Mouse (Mus musculus) kidney, embryonic 16.5 days (tissue): ENCODE results near the gene Ak9. TPM values are rescaled to one million over a fixed set of nuclear protein-coding genes. Genes with fewer than 3 reads are reported as not detected.
A peak's percentile ranks its signal among the peaks of the same experiment; 100 is the strongest.

ENCODE experiments used
- ATAC-seq: fragments of 200-750 bp; cut with Nextera tagmentation; 2 replicates; pipeline ENCODE4 v1.8.0; 2017; ENCODE audit warnings: moderate TSS enrichment; ENCODE audit not compliant: low FRiP score, low TSS enrichment
- H3K27ac ChIP-seq: fragments of 300-500 bp; sonication (generic); 2 replicates; pipeline ENCODE4 v1.5.1; 2014; ENCODE audit warnings: low read length
- H3K27me3 ChIP-seq: fragments of 300-500 bp; sonication (generic); 2 replicates; pipeline ENCODE4 v1.6.1; 2014; ENCODE audit warnings: low read length, control low read depth, mixed read lengths; ENCODE audit not compliant: insufficient read depth
- H3K36me3 ChIP-seq: fragments of 300-500 bp; sonication (generic); 2 replicates; pipeline ENCODE4 v1.6.1; 2014; ENCODE audit warnings: low read length, control low read depth, mixed read lengths; ENCODE audit not compliant: insufficient read depth
- H3K4me1 ChIP-seq: fragments of 300-500 bp; sonication (generic); 2 replicates; pipeline ENCODE4 v1.6.1; 2014; ENCODE audit warnings: low read length, control low read depth, mixed read lengths; ENCODE audit not compliant: insufficient read depth
- H3K4me2 ChIP-seq: fragments of 300-500 bp; sonication (generic); replicated peaks from 2 replicates; pipeline ENCODE4 v1.6.1; 2014; ENCODE audit warnings: low read depth, low read length
- H3K4me3 ChIP-seq: fragments of 300-500 bp; sonication (generic); 2 replicates; pipeline ENCODE4 v1.5.1; 2014; ENCODE audit warnings: mild to moderate bottlenecking, low read length
- H3K9ac ChIP-seq: fragments of 300-500 bp; sonication (generic); replicated peaks from 2 replicates; pipeline ENCODE4 v1.6.1; 2014; ENCODE audit warnings: low read length
- H3K9me3 ChIP-seq: fragments of 300-500 bp; sonication (generic); 2 replicates; pipeline ENCODE4 v1.6.1; 2016; ENCODE audit warnings: low read length, control low read depth
- WGBS: fragments of 180-500 bp; shearing (Covaris S2); extraction: QIAGEN DNeasy Blood & Tissue Kit; methylation state at CpG from one replicate; pipeline ENCODE4 v1.1.7; 2014; 5-methylcytosine and 5-hydroxymethylcytosine counted together
- polyA plus RNA-seq: library from polyadenylated mRNA; unstranded; fragments of >200 nt; fragmentation: Nextera tagmentation; extraction: Ambion mirVana; gene quantifications from 2 replicates; pipeline ENCODE4 v1.2.1, GENCODE M21; 2015

The Ak9 gene
- polyA plus RNA-seq = 0.04 and 0.06 TPM in 2 replicates

GRCm38 (mm10) chr10:41303639-41304444, at the start of gene Ak9:
TSS of gene Ak9 (plus strand) at chr10:41303980.
- H3K4me2 ChIP-seq = peak within 1 kb of the TSS; percentile 72
- H3K4me1 ChIP-seq = peaks cover 8% of the 10 kb centered on the region
- no peaks in the 10 kb centered on the region for H3K27me3 ChIP-seq
- peak within 1 kb of the TSS; percentile 87 for H3K4me3 ChIP-seq
- H3K27ac ChIP-seq = peak within 1 kb of the TSS; percentile 67; the same call in 1 of the 2 replicates
- H3K9me3 ChIP-seq = no peaks in the 10 kb centered on the region
- under 1% methylated on average over 25 of the region's 25 CpGs for WGBS
- H3K9ac ChIP-seq = peak within 1 kb of the TSS; percentile 72
- H3K36me3 ChIP-seq = no peaks in the 10 kb centered on the region
- ATAC-seq = peak; percentile 87

GRCm38 (mm10) chr10:41260243-41261006, 43.4 kb upstream of the Ak9 start:
- WGBS = 34% methylated on average over 8 of the region's 8 CpGs

DNA sequence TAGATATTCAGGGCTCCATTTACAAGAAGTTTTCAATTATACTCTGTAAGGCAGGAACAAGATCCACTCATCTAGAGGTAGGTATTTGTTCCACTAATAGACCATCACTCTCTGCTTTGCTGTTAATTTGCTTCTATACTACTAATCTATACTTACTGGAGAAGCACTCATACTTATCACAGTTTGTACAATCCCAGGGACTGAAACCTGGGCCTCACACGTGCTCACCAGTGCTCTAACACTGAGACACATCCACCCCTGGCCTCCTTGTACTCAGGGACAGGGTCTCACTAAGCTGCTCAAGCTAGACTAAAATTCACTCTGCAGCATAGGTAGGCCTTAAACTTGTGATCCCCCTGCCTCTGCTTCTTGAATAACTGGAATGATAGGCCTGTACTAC, 42.6 kb upstream of the Ak9 start:
- no peak overlapping the region for H3K9ac ChIP-seq
- 65% methylated on average over 1 of the region's 1 CpGs for WGBS
- H3K27me3 ChIP-seq = no peaks in the 10 kb centered on the region
- no peak overlapping the region for H3K4me2 ChIP-seq
- ATAC-seq = no peak
- peaks cover 5% of the 10 kb centered on the region; the same call in 1 of the 2 replicates for H3K36me3 ChIP-seq
- no peak overlapping the region for H3K4me3 ChIP-seq
- H3K9me3 ChIP-seq = no peaks in the 10 kb centered on the region
- no peak overlapping the region for H3K27ac ChIP-seq
- H3K4me1 ChIP-seq = no peaks in the 10 kb centered on the region

More at GRCm38 (mm10) chr10:41260243-41261006, 43.4 kb upstream of the Ak9 start:
- no peaks in the 10 kb centered on the region for H3K27me3 ChIP-seq
- no peak overlapping the region for H3K4me3 ChIP-seq
- no peak for ATAC-seq
- no peak overlapping the region for H3K9ac ChIP-seq
- no peaks in the 10 kb centered on the region for H3K4me1 ChIP-seq
- H3K36me3 ChIP-seq = peaks cover 9% of the 10 kb centered on the region; the same call in 1 of the 2 replicates
- H3K27ac ChIP-seq = no peak overlapping the region
- H3K9me3 ChIP-seq = no peaks in the 10 kb centered on the region
- no peak overlapping the region for H3K4me2 ChIP-seq

GRCm38 (mm10) chr10:41261889-41262288, 41.9 kb upstream of the Ak9 start:
- no peak overlapping the region for H3K4me2 ChIP-seq
- no peak overlapping the region for H3K9ac ChIP-seq
- ATAC-seq = no peak
- H3K9me3 ChIP-seq = no peaks in the 10 kb centered on the region
- no peaks in the 10 kb centered on the region for H3K4me1 ChIP-seq
- H3K4me3 ChIP-seq = no peak overlapping the region
- H3K36me3 ChIP-seq = peaks cover 5% of the 10 kb centered on the region; the same call in 1 of the 2 replicates
- no peaks in the 10 kb centered on the region for H3K27me3 ChIP-seq
- H3K27ac ChIP-seq = no peak overlapping the region

- no peak overlapping the region for H3K27ac ChIP-seq
- H3K4me1 ChIP-seq = no peaks in the 10 kb centered on the region
- H3K9me3 ChIP-seq = no peaks in the 10 kb centered on the region
- H3K4me3 ChIP-seq = no peak overlapping the region
- H3K9ac ChIP-seq = no peak overlapping the region
- 53% methylated on average over 7 of the region's 7 CpGs for WGBS
- 0 out of 2 replicates have a peak, but pooled peaks cover 7% of the 10 kb centered on the region for H3K36me3 ChIP-seq
- ATAC-seq = no peak
- H3K4me2 ChIP-seq = no peak overlapping the region
- no peaks in the 10 kb centered on the region for H3K27me3 ChIP-seq
These were observed 31.9 kb upstream of the Ak9 start for GRCm38 (mm10) chr10:41271860-41272259.

GRCm38 (mm10) chr10:41274871-41275270, 28.9 kb upstream of the Ak9 start:
- no peak overlapping the region for H3K9ac ChIP-seq
- 82% methylated on average over 1 of the region's 1 CpGs for WGBS
- H3K36me3 ChIP-seq = no peaks in the 10 kb centered on the region
- H3K4me3 ChIP-seq = no peak overlapping the region
- H3K4me1 ChIP-seq = no peaks in the 10 kb centered on the region
- no peak for ATAC-seq
- H3K27ac ChIP-seq = no peak overlapping the region
- H3K9me3 ChIP-seq = no peaks in the 10 kb centered on the region
- H3K27me3 ChIP-seq = no peaks in the 10 kb centered on the region
- no peak overlapping the region for H3K4me2 ChIP-seq

- 100% methylated on average over 1 of the region's 1 CpGs for WGBS
- H3K27ac ChIP-seq = no peak overlapping the region
- H3K4me1 ChIP-seq = no peaks in the 10 kb centered on the region
- no peak overlapping the region for H3K9ac ChIP-seq
- no peak overlapping the region for H3K4me2 ChIP-seq
- H3K36me3 ChIP-seq = no peaks in the 10 kb centered on the region
- no peak for ATAC-seq
- H3K9me3 ChIP-seq = no peaks in the 10 kb centered on the region
- no peaks in the 10 kb centered on the region for H3K27me3 ChIP-seq
- no peak overlapping the region for H3K4me3 ChIP-seq
These were observed 25.0 kb upstream of the Ak9 start for GRCm38 (mm10) chr10:41278808-41279207.

DNA sequence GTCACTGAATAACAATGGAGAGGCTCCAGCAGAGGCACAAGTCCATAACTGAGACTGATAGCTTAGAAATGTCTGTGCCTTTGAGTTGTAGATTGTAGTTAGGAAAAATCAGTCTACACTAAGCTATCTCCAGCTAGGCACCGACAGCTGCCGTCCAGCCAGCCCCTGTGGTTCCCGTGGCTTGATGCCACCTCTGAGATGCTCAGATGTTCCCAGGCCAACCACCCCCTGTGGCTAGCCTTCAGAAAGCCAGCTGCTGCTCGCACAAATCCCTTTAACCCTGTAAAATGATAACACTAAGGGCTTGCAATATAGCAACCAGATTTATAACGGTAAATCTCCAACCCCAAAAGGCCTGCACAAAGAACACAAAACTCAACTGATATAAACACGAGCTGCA, 23.6 kb upstream of the Ak9 start:
- Histone ChIP-seq H3K27ac (no peak overlapping the region), H3K36me3 (no peaks in the 10 kb centered on the region), H3K9ac (no peak overlapping the region), H3K9me3 (no peaks in the 10 kb centered on the region), H3K4me3 (no peak overlapping the region), H3K4me2 (no peak overlapping the region), H3K4me1 (no peaks in the 10 kb centered on the region), H3K27me3 (no peaks in the 10 kb centered on the region)
- ATAC-seq = no peak
- 74% methylated on average over 6 of the region's 6 CpGs for WGBS

DNA sequence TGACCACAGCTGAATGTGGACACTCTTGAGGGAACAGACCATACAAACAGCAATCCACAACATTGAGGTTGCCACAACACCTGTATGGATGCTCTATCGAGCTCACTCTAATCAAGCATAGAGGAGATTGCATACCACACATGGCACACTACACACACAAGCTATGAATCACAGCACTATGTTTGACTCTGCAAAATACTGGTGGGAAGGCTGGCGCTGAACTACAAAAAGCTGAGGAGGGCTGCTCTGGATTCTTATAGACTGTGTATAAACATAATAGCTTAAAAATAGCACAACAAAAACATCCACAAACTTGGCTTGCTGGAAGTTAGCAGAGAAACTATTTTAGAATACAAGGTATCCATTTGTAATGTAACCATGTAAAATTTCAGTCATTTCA, 23.0 kb upstream of the Ak9 start:
- Histone ChIP-seq H3K27me3 (no peaks in the 10 kb centered on the region), H3K9ac (no peak overlapping the region), H3K27ac (no peak overlapping the region), H3K4me1 (no peaks in the 10 kb centered on the region), H3K4me3 (no peak overlapping the region), H3K4me2 (no peak overlapping the region), H3K9me3 (no peaks in the 10 kb centered on the region), H3K36me3 (no peaks in the 10 kb centered on the region)
- 89% methylated on average over 2 of the region's 2 CpGs for WGBS
- no peak for ATAC-seq

- 75% methylated on average over 2 of the region's 2 CpGs for WGBS
These were observed 21.7 kb upstream of the Ak9 start for GRCm38 (mm10) chr10:41282086-41282485.

More at GRCm38 (mm10) chr10:41282086-41282485, 21.7 kb upstream of the Ak9 start:
- H3K36me3 ChIP-seq = no peaks in the 10 kb centered on the region
- no peaks in the 10 kb centered on the region for H3K4me1 ChIP-seq
- H3K4me3 ChIP-seq = no peak overlapping the region
- H3K27ac ChIP-seq = no peak overlapping the region
- no peak overlapping the region for H3K9ac ChIP-seq
- no peak overlapping the region for H3K4me2 ChIP-seq
- no peaks in the 10 kb centered on the region for H3K9me3 ChIP-seq
- no peaks in the 10 kb centered on the region for H3K27me3 ChIP-seq
- no peak for ATAC-seq
